Mouse (Mus musculus): ENCODE results near the gene Abcb1b. TPM values are rescaled to one million over a fixed set of nuclear protein-coding genes. Genes with fewer than 3 reads are reported as not detected.
A peak's percentile ranks its signal among the peaks of the same experiment; 100 is the strongest.
"Not testable (repeated sequence)": the region's sequence is repeated elsewhere in the genome, so short reads cannot be mapped to it uniquely, and the experiment has no call there.

Gene Abcb1b
- polyA plus RNA-seq, 1 experiment from 2014 or later, result 0.89 TPM

DNA sequence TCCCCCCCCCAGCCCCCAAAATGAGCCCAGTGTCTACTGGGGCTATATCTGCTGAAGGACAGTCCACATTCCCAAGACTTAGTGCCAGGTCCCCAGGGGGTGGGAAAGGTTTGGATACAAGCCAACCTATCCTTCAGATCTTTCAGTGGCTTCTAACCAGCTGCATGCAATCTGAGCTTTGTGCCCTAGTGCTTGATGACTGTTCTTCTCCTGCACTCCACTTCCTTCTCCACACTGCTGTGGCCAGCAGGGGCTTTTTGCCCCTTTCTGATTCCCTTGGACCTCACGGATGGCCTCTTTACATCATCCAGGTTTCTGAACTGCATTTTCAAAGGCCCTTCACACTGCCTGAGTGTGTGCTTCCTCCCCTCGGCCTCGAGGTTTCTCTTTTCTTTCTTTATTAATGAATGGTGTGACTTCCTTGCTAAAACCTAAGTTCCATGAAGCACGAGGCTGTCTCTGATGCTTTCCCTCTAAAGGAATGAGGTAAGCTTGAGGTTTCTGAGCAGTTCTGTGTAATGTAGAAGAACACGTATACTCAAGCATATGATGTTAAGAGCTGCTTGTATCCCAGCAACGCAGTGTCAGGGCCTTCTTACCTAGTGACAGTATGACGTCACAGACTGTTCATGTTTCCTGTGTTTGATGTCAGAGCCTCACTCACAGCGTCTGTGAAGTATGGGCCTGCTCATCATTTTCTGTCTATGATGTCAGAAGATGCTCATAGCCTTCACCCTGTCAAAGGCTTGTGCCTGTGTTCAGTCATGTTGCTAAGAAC lies 40.9 kb downstream of the Abcb1b start:
- ATAC-seq, result no peak
- H3K9me3 ChIP-seq (replicated peaks), result no peaks in the 10 kb centered on the region
- no peak overlapping the region for H3K4me3 ChIP-seq
- no peak overlapping the region for H3K27ac ChIP-seq
- H3K4me2 ChIP-seq, result no peak overlapping the region
- 61% methylated on average over 8 of the region's 8 CpGs for WGBS (ENCODE audit: insufficient replicate concordance)
- H3K9ac ChIP-seq, result no peak overlapping the region
- H3K36me3 ChIP-seq, result no peaks in the 10 kb centered on the region
- no peaks in the 10 kb centered on the region; the same call in 1 of the 2 replicates for H3K27me3 ChIP-seq (replicated peaks)
- H3K4me1 ChIP-seq, result no peaks in the 10 kb centered on the region

- Histone ChIP-seq H3K27me3 (replicated peaks) (no peaks in the 10 kb centered on the region; the same call in 1 of the 2 replicates), H3K4me2 (no peak overlapping the region), H3K27ac (no peak overlapping the region), H3K9ac (no peak overlapping the region), H3K4me3 (no peak overlapping the region), H3K4me1 (no peaks in the 10 kb centered on the region), H3K9me3 (replicated peaks) (no peaks in the 10 kb centered on the region), H3K36me3 (no peaks in the 10 kb centered on the region)
- no peak for ATAC-seq
- 68% methylated on average over 4 of the region's 4 CpGs for WGBS (ENCODE audit: insufficient replicate concordance)
Observed at GRCm38 (mm10) chr5:8839651-8840050, 41.7 kb downstream of the Abcb1b start.

DNA sequence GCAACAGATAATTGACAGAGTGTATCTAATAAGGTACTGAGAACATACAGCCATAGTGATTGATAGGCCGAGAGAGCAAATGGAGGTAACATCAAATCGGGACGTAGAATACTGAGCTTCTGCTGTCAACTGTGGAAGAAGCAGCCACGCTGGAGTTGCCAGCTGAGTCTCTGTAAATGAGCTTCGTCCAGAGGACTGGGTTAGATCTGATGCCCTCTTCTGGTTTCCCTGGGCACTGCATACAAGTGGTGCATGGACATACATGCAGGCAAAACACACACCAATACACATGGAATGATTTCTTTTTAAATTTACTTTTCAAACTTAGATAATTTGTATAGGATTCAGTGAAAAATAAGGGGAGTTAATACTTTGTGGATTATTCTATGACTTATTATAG lies 42.9 kb downstream of the Abcb1b start:
- no peak overlapping the region for H3K4me2 ChIP-seq
- no peak overlapping the region for H3K27ac ChIP-seq
- no peak overlapping the region for H3K4me3 ChIP-seq
- no peaks in the 10 kb centered on the region for H3K36me3 ChIP-seq
- WGBS (ENCODE audit: insufficient replicate concordance), result 25% methylated on average over 5 of the region's 5 CpGs
- 0 out of 2 replicates have a peak, but pooled peaks have one; percentile 42 for ATAC-seq
- no peaks in the 10 kb centered on the region for H3K9me3 ChIP-seq (replicated peaks)
- H3K4me1 ChIP-seq, result no peaks in the 10 kb centered on the region
- H3K9ac ChIP-seq, result no peak overlapping the region
- H3K27me3 ChIP-seq (replicated peaks), result no peaks in the 10 kb centered on the region; the same call in 1 of the 2 replicates

DNA sequence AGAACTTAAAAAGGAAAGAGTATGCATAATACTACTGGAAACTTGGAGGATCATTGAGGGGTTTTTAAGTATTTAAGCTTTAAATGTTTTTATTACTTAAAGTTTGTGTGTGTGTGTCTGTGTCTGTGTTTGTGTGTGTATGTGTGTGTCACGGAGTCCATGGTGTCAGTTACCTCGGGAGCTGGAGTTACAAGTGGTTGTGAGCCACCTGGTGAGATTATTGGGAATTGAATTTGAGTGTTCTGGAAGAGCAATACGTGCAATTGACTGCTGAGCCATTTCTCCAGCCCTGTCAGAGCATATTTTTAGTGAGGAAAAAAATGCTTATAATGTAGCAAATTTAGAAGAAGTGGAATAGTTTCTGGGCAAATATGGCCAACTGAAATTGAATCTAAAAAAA lies 44.9 kb downstream of the Abcb1b start:
- WGBS (ENCODE audit: insufficient replicate concordance), result 44% methylated on average over 3 of the region's 3 CpGs

GRCm38 (mm10) chr5:8848607-8849575 lies 50.9 kb downstream of the Abcb1b start:
- 73% methylated on average over 7 of the region's 9 CpGs for WGBS (ENCODE audit: insufficient replicate concordance)
- ATAC-seq, result not testable (repeated sequence)

More for the DNA sequence above, 44.9 kb downstream of the Abcb1b start:
- Histone ChIP-seq H3K36me3 (no peaks in the 10 kb centered on the region), H3K27ac (no peak overlapping the region), H3K9me3 (replicated peaks) (no peaks in the 10 kb centered on the region), H3K4me3 (no peak overlapping the region), H3K4me2 (no peak overlapping the region), H3K27me3 (replicated peaks) (no peaks in the 10 kb centered on the region; the same call in 1 of the 2 replicates), H3K4me1 (no peaks in the 10 kb centered on the region), H3K9ac (no peak overlapping the region)
- no peak for ATAC-seq

GRCm38 (mm10) chr5:8850851-8851250 lies 52.9 kb downstream of the Abcb1b start:
- H3K9ac ChIP-seq, result no peak overlapping the region
- H3K4me1 ChIP-seq, result no peaks in the 10 kb centered on the region
- H3K36me3 ChIP-seq, result no peaks in the 10 kb centered on the region
- no peak overlapping the region for H3K27ac ChIP-seq
- WGBS (ENCODE audit: insufficient replicate concordance), result 67% methylated on average over 4 of the region's 4 CpGs
- no peaks in the 10 kb centered on the region for H3K27me3 ChIP-seq (replicated peaks)
- H3K4me3 ChIP-seq, result no peak overlapping the region
- H3K9me3 ChIP-seq (replicated peaks), result no peaks in the 10 kb centered on the region
- ATAC-seq, result no peak
- no peak overlapping the region for H3K4me2 ChIP-seq

More at GRCm38 (mm10) chr5:8848607-8849575, 50.9 kb downstream of the Abcb1b start:
- not testable (repeated sequence) for H3K4me2 ChIP-seq; H3K4me1 ChIP-seq; H3K27ac ChIP-seq; H3K9ac ChIP-seq; H3K36me3 ChIP-seq; H3K4me3 ChIP-seq; H3K27me3 ChIP-seq (replicated peaks); H3K9me3 ChIP-seq (replicated peaks)

- Histone ChIP-seq H3K4me1 (no peaks in the 10 kb centered on the region), H3K4me2 (no peak overlapping the region), H3K4me3 (no peak overlapping the region), H3K27ac (no peak overlapping the region), H3K27me3 (replicated peaks) (no peaks in the 10 kb centered on the region), H3K9ac (no peak overlapping the region), H3K36me3 (no peaks in the 10 kb centered on the region), H3K9me3 (replicated peaks) (no peaks in the 10 kb centered on the region)
- WGBS (ENCODE audit: insufficient replicate concordance), result 52% methylated on average over 6 of the region's 6 CpGs
- ATAC-seq, result no peak
Observed at GRCm38 (mm10) chr5:8857201-8857600, 59.3 kb downstream of the Abcb1b start.

- H3K4me2 ChIP-seq, result no peak overlapping the region
Observed at GRCm38 (mm10) chr5:8861811-8862210, 63.9 kb downstream of the Abcb1b start.

GRCm38 (mm10) chr5:8863580-8864337 lies 65.8 kb downstream of the Abcb1b start:
- H3K4me3 ChIP-seq, result no peak overlapping the region
- no peak overlapping the region for H3K9ac ChIP-seq
- H3K9me3 ChIP-seq (replicated peaks), result no peaks in the 10 kb centered on the region
- no peak overlapping the region for H3K4me2 ChIP-seq
- 61% methylated on average over 14 of the region's 14 CpGs for WGBS (ENCODE audit: insufficient replicate concordance)
- no peak for ATAC-seq
- no peaks in the 10 kb centered on the region for H3K4me1 ChIP-seq
- H3K27ac ChIP-seq, result no peak overlapping the region
- H3K36me3 ChIP-seq, result no peaks in the 10 kb centered on the region
- H3K27me3 ChIP-seq (replicated peaks), result no peaks in the 10 kb centered on the region

More at GRCm38 (mm10) chr5:8861811-8862210, 63.9 kb downstream of the Abcb1b start:
- Histone ChIP-seq H3K9ac (no peak overlapping the region), H3K4me1 (no peaks in the 10 kb centered on the region), H3K4me3 (no peak overlapping the region), H3K27ac (no peak overlapping the region), H3K9me3 (replicated peaks) (no peaks in the 10 kb centered on the region), H3K27me3 (replicated peaks) (no peaks in the 10 kb centered on the region), H3K36me3 (no peaks in the 10 kb centered on the region)
- WGBS (ENCODE audit: insufficient replicate concordance), result 49% methylated on average over 1 of the region's 1 CpGs
- ATAC-seq, result no peak

GRCm38 (mm10) chr5:8865630-8866029 lies 67.7 kb downstream of the Abcb1b start:
- not testable (repeated sequence) for H3K4me3 ChIP-seq; H3K9me3 ChIP-seq (replicated peaks); H3K36me3 ChIP-seq; H3K4me1 ChIP-seq; H3K4me2 ChIP-seq; H3K27ac ChIP-seq; H3K9ac ChIP-seq; H3K27me3 ChIP-seq (replicated peaks); ATAC-seq
- WGBS (ENCODE audit: insufficient replicate concordance), result 91% methylated on average over 11 of the region's 11 CpGs

- Histone ChIP-seq H3K4me3 (no peak overlapping the region), H3K27me3 (replicated peaks) (no peaks in the 10 kb centered on the region), H3K9me3 (replicated peaks) (no peaks in the 10 kb centered on the region), H3K36me3 (no peaks in the 10 kb centered on the region), H3K27ac (no peak overlapping the region), H3K4me2 (no peak overlapping the region), H3K9ac (no peak overlapping the region), H3K4me1 (no peaks in the 10 kb centered on the region)
- no peak for ATAC-seq
- 89% methylated on average over 5 of the region's 5 CpGs for WGBS (ENCODE audit: insufficient replicate concordance)
Observed at GRCm38 (mm10) chr5:8866366-8866765, 68.4 kb downstream of the Abcb1b start.

Measured in liver, embryonic 12.5 days (tissue).